Mouse (Mus musculus) brain, embryonic 14.5 days (tissue): ENCODE data around the gene Cubn.

Experiments
- CTCF ChIP-seq: fragments of 200-500 bp; IDR thresholded peaks from 2 replicates; pipeline ENCODE4 v1.5.1; 2012; ENCODE audit warnings: inconsistent platforms, mild to moderate bottlenecking, moderate library complexity, borderline replicate concordance; ENCODE audit not compliant: insufficient read depth, insufficient read length; ENCODE audit errors: extremely low read depth
- POLR2A ChIP-seq: fragments of 200-500 bp; IDR thresholded peaks from 2 replicates; pipeline ENCODE4 v1.6.1; 2012; ENCODE audit warnings: mild to moderate bottlenecking, inconsistent platforms, borderline replicate concordance; ENCODE audit not compliant: poor library complexity, insufficient read depth, insufficient read length, severe bottlenecking; ENCODE audit errors: extremely low read depth

- TF ChIP-seq POLR2A (no peak), CTCF (no peak)
These were observed 139.4 kb downstream of the Cubn start for GRCm38 (mm10) chr2:13352112-13352728.
